Mouse (Mus musculus) limb, embryonic 11.5 days (tissue): ENCODE measurements at regions not wholly inside any gene's neighbourhood (a gene's known extent, or its start where the extent isn't known, plus 50 kb on each side); places are given as distances from the start of the nearest gene placed in this dataset.

Source experiments
- ATAC-seq: fragments of 200-750 bp; cut with Nextera tagmentation; 2 replicates; pipeline ENCODE4 v1.8.0; 2017; ENCODE audit warnings: low read depth; ENCODE audit not compliant: insufficient number of reproducible peaks, low FRiP score, low TSS enrichment
- DNase-seq: peaks from one replicate; pipeline ENCODE4 v3.0.0-alpha.2; 2015; ENCODE audit warnings: low spot score
- H3K27ac ChIP-seq: fragments of 300-500 bp; sonication (generic); replicated peaks from 2 replicates; pipeline ENCODE4 v1.5.1; 2014; ENCODE audit warnings: low read depth, mild to moderate bottlenecking, low read length
- H3K27me3 ChIP-seq: fragments of 300-500 bp; sonication (generic); 2 replicates; pipeline ENCODE4 v1.6.1; 2014; ENCODE audit warnings: mild to moderate bottlenecking, low read length, mixed read lengths; ENCODE audit not compliant: control insufficient read depth, insufficient read depth
- H3K36me3 ChIP-seq: fragments of 300-500 bp; sonication (generic); 2 replicates; pipeline ENCODE4 v1.6.1; 2014; ENCODE audit warnings: mild to moderate bottlenecking, low read length, moderate library complexity, mixed read lengths; ENCODE audit not compliant: control insufficient read depth, insufficient read depth
- H3K4me1 ChIP-seq: fragments of 300-500 bp; sonication (generic); 2 replicates; pipeline ENCODE4 v1.6.1; 2014; ENCODE audit warnings: low read length, mixed read lengths; ENCODE audit not compliant: control insufficient read depth, insufficient read depth
- H3K4me2 ChIP-seq: fragments of 300-500 bp; sonication (generic); 2 replicates; pipeline ENCODE4 v1.6.1; 2014; ENCODE audit warnings: low read depth, mild to moderate bottlenecking, moderate library complexity; ENCODE audit not compliant: severe bottlenecking
- H3K4me3 ChIP-seq: fragments of 300-500 bp; sonication (generic); 2 replicates; pipeline ENCODE4 v1.5.1; 2014; ENCODE audit warnings: low read depth, low read length
- H3K9ac ChIP-seq: fragments of 300-500 bp; sonication (generic); 2 replicates; pipeline ENCODE4 v1.6.1; 2014; ENCODE audit warnings: mild to moderate bottlenecking, low read length
- H3K9me3 ChIP-seq: fragments of 300-500 bp; sonication (generic); 2 replicates; pipeline ENCODE4 v1.6.1; 2016; ENCODE audit warnings: low read length; ENCODE audit not compliant: control insufficient read depth
- WGBS: fragments of 180-500 bp; shearing (Covaris S2); extraction: QIAGEN DNeasy Blood & Tissue Kit; methylation state at CpG from one replicate; pipeline ENCODE4 v1.1.7; 2014; 5-methylcytosine and 5-hydroxymethylcytosine counted together

DNA sequence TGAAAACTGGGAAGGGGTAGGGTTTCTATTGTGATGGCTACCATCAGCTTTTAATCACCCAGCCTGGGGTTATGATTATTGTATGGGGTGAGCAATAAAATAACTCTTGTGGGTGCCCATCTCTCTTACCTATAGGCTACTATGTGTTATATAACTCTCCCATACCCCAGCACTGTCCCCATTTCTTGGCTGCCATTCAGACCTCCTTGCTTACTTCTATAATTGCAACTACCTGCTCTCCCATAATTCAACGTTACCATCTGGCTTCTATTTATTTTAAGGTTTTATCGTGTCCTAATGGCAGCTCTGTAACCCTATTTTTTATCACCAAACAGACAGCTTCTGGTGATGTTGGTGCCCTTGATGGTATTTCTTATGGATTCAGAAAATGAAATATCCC is 414.2 kb downstream of the Btg1 start:
- H3K36me3 ChIP-seq = no peaks in the 10 kb centered on the region
- H3K4me2 ChIP-seq = no peak overlapping the region
- no peak overlapping the region for H3K9ac ChIP-seq
- 50% methylated on average over 2 of the region's 2 CpGs for WGBS
- ATAC-seq (no peak), DNase-seq (no peak)
- H3K27me3 ChIP-seq = no peaks in the 10 kb centered on the region
- no peak overlapping the region for H3K4me3 ChIP-seq
- H3K27ac ChIP-seq = no peak overlapping the region
- no peaks in the 10 kb centered on the region for H3K9me3 ChIP-seq
- H3K4me1 ChIP-seq = no peaks in the 10 kb centered on the region

DNA sequence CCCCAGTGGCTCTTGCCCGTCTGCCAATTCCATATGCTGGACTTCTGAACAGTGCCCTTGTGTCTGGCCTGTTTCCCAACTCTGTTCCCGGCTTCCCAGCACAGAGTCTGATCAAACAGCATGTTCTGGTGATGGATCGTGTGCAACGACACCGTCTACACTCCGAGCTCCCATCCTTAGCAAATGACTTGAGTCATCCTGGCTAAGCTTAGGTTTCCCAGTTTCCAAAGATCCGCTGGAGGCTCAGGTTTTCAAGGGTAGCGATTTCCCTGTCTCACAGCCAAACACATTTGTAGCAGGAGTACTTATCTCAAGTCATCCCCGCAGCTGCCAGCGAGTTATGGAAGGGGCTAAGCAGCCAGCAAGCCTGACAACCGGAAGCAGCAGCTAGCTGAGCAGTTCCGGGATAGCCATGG is 418.6 kb downstream of the Btg1 start:
- Histone ChIP-seq H3K4me2 (no peak overlapping the region), H3K36me3 (no peaks in the 10 kb centered on the region), H3K4me1 (no peaks in the 10 kb centered on the region), H3K9me3 (no peaks in the 10 kb centered on the region), H3K9ac (no peak overlapping the region), H3K4me3 (no peak overlapping the region), H3K27me3 (no peaks in the 10 kb centered on the region), H3K27ac (no peak overlapping the region)
- ATAC-seq = no peak
- no peak for DNase-seq
- WGBS = 80% methylated on average over 12 of the region's 12 CpGs

DNA sequence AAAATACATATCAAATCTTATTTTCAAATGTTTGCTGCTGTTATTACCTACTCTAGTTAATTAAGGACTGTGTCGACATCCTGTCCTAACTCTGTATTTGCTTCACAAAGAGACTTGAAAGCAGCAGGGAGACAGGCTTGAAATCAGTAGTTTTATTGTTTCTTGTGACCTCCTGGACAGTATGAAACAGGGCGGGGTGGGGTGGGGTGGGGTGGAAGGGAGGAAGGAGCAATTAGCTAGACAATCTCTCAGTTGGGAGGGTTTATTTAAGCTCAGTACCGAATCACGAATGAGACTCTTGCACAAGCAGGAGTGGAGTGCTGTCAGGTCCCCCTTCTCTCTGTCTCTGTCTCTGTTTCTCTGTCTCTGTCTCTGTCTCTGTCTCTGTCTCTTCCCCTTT is 421.2 kb downstream of the Btg1 start:
- no peaks in the 10 kb centered on the region for H3K9me3 ChIP-seq

DNA sequence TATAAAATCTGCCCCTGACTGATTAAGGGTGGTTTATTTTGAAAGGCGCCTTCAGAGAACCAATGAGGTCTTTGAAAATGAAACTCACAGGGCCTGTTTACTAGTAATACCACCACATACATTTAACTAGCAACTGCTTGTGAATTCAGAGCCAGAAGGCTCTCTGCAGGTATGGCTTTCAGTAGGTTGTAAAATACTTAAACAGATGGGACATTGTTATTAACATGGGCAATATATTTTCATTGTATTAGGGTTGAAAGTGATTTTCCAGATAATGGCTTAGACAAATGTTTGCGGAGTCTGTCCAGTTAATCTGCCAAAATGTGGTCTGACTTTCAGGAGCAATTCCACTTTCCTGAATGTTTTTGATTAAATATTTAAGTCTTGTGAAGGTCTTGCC is 430.8 kb downstream of the Btg1 start:
- H3K9me3 ChIP-seq = no peaks in the 10 kb centered on the region
- no peak overlapping the region for H3K4me2 ChIP-seq
- no peak overlapping the region for H3K27ac ChIP-seq
- H3K4me1 ChIP-seq = 0 out of 2 replicates have a peak, but pooled peaks cover 2% of the 10 kb centered on the region
- H3K27me3 ChIP-seq = no peaks in the 10 kb centered on the region
- ATAC-seq (peak; percentile 92), DNase-seq (peak; percentile 24)
- WGBS = 30% methylated on average over 2 of the region's 2 CpGs
- no peaks in the 10 kb centered on the region for H3K36me3 ChIP-seq
- no peak overlapping the region for H3K4me3 ChIP-seq
- no peak overlapping the region for H3K9ac ChIP-seq

More for the DNA sequence above, 421.2 kb downstream of the Btg1 start:
- no peak for ATAC-seq
- no peak overlapping the region for H3K27ac ChIP-seq
- H3K4me1 ChIP-seq = no peaks in the 10 kb centered on the region
- no peaks in the 10 kb centered on the region for H3K27me3 ChIP-seq
- no peaks in the 10 kb centered on the region for H3K36me3 ChIP-seq
- 58% methylated on average over 4 of the region's 4 CpGs for WGBS
- no peak overlapping the region for H3K9ac ChIP-seq
- no peak overlapping the region for H3K4me3 ChIP-seq
- no peak overlapping the region for H3K4me2 ChIP-seq
- no peak for DNase-seq

DNA sequence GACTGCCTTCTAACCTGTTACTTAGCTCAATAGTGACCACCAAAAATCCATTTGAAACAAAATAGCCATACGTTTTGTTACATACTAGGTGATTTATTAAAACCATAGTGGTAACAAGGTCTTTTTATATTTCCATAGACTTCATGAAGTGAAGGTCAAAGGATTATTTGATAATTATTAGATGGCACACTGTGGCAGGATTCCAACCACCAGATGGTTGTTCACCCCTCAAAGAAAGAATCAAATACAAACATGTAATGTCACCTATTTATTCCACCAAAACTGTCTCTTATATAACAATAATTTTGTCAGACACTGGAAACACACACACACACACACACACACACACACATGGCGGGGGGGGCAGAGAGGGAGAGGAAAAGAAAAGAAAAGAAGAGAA is 431.2 kb downstream of the Btg1 start:
- H3K4me2 ChIP-seq = no peak overlapping the region
- no peak for ATAC-seq
- 53% methylated on average over 2 of the region's 2 CpGs for WGBS

DNA sequence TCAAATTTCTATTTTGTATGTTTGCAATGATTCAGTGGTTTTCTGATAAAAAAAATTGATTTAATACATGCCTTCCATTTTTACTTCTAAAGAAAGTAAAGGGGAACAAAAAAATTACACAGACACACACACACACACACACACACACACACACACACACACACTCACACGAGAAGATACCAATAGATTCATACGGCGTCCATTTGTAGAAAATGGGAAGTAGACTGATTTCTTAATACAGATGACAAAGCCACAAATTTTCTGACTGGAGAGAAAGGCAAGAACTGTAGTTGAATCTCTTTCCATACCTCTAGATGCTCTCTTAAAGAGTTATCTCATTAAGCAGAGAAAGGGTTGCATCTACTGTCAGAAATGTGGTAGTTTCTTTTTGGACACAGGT is 424.9 kb upstream of the Dcn start:
- Histone ChIP-seq H3K9ac (no peak overlapping the region), H3K4me3 (no peak overlapping the region), H3K4me2 (no peak overlapping the region), H3K9me3 (no peaks in the 10 kb centered on the region), H3K27me3 (no peaks in the 10 kb centered on the region), H3K4me1 (no peaks in the 10 kb centered on the region), H3K27ac (no peak overlapping the region), H3K36me3 (no peaks in the 10 kb centered on the region)
- 95% methylated on average over 3 of the region's 3 CpGs for WGBS
- no peak for DNase-seq
- no peak for ATAC-seq

More for the DNA sequence above, 431.2 kb downstream of the Btg1 start:
- no peak overlapping the region for H3K27ac ChIP-seq
- H3K9ac ChIP-seq = no peak overlapping the region
- H3K27me3 ChIP-seq = no peaks in the 10 kb centered on the region
- H3K4me3 ChIP-seq = no peak overlapping the region
- no peaks in the 10 kb centered on the region for H3K9me3 ChIP-seq
- no peak for DNase-seq
- 0 out of 2 replicates have a peak, but pooled peaks cover 2% of the 10 kb centered on the region for H3K4me1 ChIP-seq
- no peaks in the 10 kb centered on the region for H3K36me3 ChIP-seq

DNA sequence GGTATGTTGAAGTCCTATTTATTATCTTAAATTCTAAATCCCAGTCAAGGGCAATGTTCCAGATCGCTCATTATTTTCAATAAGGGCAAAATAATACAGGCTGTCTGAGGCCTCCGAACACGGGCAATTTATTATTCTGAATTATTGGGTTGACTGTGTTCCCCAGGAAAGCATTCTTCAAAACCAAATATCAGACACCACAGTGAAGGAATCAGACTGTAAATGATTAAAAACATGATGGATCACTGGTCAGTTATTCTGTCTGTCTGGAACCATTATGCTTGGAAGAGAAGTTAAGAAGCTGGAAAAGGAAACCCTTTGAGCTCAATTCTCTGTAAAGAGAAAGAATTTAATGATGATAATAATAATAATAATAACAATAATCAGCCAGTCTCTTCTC is 417.4 kb upstream of the Dcn start:
- H3K27me3 ChIP-seq = no peaks in the 10 kb centered on the region

DNA sequence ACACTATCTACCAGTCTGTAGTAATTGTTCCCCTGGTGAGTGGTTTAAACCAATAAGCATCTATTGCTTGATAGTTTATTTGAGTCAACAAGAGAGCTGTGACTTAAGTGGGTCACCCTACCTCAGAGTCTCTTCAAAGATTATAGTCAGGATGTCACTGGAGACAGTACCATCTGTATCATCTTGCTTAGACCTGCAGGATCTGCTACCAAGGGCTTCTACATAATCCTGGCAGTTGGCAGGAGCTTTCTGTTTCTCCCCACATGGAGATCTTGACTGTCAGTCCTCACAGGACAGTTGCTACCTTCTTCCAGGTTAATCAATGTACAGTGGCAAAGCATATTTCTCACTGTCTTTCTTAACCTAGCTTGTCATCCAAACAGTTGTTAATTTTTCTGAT is 414.9 kb upstream of the Dcn start:
- Histone ChIP-seq H3K9ac (no peak overlapping the region), H3K27me3 (no peaks in the 10 kb centered on the region), H3K9me3 (no peaks in the 10 kb centered on the region), H3K4me1 (no peaks in the 10 kb centered on the region), H3K27ac (no peak overlapping the region), H3K4me3 (no peak overlapping the region), H3K36me3 (no peaks in the 10 kb centered on the region), H3K4me2 (no peak overlapping the region)
- ATAC-seq (no peak), DNase-seq (no peak)

More for the DNA sequence above, 417.4 kb upstream of the Dcn start:
- H3K27ac ChIP-seq = no peak overlapping the region
- no peaks in the 10 kb centered on the region for H3K36me3 ChIP-seq
- ATAC-seq (no peak), DNase-seq (no peak)
- H3K4me3 ChIP-seq = no peak overlapping the region
- H3K4me2 ChIP-seq = no peak overlapping the region
- no peaks in the 10 kb centered on the region for H3K4me1 ChIP-seq
- H3K9ac ChIP-seq = no peak overlapping the region
- whole genome bisulfite sequencing = 85% methylated on average over 3 of the region's 3 CpGs
- H3K9me3 ChIP-seq = no peaks in the 10 kb centered on the region

DNA sequence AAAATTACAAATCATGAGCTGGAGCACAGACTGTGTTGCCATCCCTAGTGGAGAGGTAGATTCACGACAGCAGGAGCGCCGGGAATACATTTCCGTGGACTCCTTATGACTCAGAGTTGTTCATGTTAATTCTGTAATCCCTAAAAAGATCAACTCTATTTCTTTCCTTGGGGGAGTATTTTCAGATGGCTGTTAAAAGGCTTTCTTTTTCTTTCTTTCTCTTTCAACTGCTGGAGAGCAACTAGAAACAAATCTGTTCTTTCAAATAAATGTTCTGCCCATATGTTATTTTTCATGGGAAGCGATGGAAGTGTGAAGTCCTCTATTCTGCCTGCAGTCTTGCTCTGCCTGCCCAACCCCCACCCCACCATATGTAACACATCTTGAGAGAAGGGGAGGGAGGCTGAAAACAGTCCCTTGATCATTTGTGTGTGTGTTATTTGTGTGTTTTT is 401.4 kb upstream of the Dcn start:
- Histone ChIP-seq H3K36me3 (no peaks in the 10 kb centered on the region), H3K27me3 (no peaks in the 10 kb centered on the region), H3K27ac (no peak overlapping the region), H3K4me2 (no peak overlapping the region), H3K4me1 (no peaks in the 10 kb centered on the region), H3K4me3 (no peak overlapping the region), H3K9me3 (no peaks in the 10 kb centered on the region), H3K9ac (no peak overlapping the region)
- no peak; the same call in 1 of the 2 replicates for ATAC-seq
- DNase-seq = no peak
- 74% methylated on average over 5 of the region's 5 CpGs for WGBS
